Mouse (Mus musculus) T-helper 17 cell (primary cell): ENCODE measurements around the gene Gm47995.
"Not testable (repeated sequence)": the region's sequence is repeated elsewhere in the genome, so short reads cannot be mapped to it uniquely, and the experiment has no call there.

Experiments used
- in situ Hi-C, 2 experiments: fragments of 300-600 bp; cut with MboI, MseI; formaldehyde crosslinking; loops; 1 replicate in 1 of 2; 2 replicates in 1 of 2; pipeline ENCODE4 v1.15.1; 2025; ENCODE audit warnings: high pct_unique_total_duplicates in 2 of 2

The Gm47995 gene

DNA sequence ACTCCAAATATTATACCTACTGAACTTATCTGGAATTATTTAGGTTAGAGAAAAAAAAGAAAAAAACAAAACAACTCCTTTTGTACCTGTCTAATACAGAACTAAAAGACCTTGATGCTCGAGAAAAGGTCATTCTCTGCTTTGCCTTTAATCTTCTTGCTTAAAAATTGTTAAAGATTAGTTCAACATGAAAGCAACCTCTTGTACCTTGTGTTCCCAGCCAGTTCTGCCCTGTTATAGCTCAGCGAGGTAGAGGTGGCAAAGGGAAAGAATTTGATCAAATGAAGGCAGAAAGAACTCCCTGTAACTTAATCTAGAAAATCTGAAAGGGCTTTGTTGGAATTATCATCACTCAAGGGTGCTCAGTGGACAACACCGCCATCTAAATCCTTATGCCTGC, 12.1 kb upstream of the Gm47995 start:
- in situ Hi-C loops, result loop anchor here in 1 of 2 experiments (10.0 kb wide), 1 partner anchor 829 kb away; no protein-coding TSS in a partner anchor

DNA sequence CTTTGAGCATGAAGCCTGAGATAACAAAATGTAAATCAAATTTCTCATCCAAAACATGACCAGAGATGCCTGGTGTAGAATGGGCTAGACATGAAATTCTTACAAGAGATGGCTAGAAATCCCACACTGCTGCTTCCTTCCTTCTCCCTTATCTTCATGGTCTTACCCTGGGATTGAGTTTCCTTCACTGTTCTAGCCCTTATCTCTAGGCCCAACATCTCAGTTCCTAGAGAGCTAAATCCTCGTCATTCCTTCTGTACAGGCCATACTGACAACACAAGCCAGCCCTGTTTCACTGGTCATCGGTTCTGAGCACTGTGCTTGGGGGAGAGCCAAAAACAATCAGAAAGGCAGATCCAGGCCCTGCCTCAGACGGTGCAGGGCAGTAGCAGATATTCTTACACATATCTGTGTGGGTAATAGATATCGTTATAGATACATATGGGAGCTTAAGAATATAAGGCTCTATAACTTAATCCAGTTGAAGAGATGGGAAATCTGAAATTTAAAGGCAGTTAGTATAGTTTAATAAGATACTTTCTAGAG, 11.3 kb upstream of the Gm47995 start:
- in situ Hi-C loops, result loop anchor here in 1 of 2 experiments (10.0 kb wide), 1 partner anchor 828 kb away; no protein-coding TSS in a partner anchor

DNA sequence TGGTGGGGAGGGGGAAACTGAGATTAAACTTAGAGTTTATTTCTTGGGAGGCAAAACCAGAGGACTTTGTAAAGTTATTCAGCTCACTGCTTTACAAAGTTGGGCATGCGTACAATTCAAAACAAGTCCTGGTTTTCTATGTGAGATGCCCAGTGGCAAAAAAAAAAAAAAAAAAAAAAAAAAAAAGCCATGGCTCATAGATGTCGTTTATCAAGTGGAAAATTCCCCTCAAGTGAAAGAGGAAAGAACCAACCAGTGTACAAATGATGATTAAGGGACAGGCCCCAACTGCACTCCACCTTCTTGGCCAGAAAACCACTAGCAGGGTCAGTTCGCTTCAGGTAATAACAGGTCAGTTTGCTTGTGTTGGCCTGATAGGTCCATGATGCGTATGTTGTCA, 9.8 kb upstream of the Gm47995 start:
- in situ Hi-C loops, result loop anchor here in 1 of 2 experiments (10.0 kb wide), 1 partner anchor 826 kb away; no protein-coding TSS in a partner anchor

DNA sequence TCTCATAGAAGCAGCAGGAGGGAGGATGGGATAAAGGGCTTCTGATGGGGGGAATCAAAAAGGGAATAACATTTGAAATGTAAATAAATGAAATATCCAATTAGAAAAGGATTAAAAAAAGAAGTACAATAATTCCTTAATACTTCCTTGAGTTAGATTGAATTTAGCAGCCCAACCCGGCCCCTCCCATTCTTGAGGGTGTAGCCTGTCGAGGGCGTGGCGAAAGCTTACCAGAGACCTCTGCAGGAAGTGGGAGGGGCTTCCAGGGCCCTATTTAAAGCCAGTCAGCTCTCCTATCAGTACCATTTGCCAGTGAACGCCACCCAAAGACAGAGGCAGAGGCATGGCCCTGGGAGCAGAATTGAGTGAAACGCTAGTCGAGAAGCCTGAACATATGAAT, 6.2 kb upstream of the Gm47995 start, which contains the start of gene Gm8947:
Gene Gm8947, plus strand, starts transcription at position 302 of the 400 bp plus-strand sequence.
- in situ Hi-C loops, result not testable (repeated sequence)

DNA sequence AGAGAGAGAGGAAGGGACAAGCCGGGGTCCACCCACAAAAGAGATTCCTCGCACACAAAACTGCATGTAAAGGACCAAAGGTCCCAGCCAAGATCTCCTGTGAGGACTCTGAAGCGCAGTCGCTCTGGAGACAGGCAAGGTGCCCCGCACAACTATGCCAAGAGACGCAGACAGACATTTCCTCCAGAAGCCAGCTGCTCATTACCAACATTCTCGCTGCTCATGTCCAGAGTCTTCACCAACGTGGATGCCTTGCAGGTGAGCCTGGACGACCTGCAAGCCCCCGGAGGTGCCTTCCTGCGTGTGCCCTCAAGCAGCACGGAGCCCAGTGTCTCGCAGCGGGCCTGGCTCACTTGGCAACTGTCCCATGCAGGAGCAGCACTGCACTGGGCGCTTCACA, 5.5 kb upstream of the Gm47995 start:
- in situ Hi-C loops, result not testable (repeated sequence)

DNA sequence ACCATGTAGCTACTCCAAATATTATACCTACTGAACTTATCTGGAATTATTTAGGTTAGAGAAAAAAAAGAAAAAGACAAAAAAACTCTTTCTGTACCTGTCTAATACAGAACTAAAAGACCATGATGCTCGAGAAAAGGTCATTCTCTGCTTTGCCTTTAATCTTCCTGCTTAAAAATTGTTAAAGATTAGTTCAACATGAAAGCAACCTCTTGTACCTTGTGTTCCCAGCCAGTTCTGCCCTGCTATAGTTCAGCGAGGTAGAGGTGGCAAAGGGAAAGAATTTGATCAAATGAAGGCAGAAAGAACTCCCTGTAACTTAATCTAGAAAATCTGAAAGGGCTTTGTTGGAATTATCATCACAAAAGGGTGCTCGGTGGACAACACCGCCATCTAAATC, 2.3 kb upstream of the Gm47995 start:
- in situ Hi-C loops, result not testable (repeated sequence)

DNA sequence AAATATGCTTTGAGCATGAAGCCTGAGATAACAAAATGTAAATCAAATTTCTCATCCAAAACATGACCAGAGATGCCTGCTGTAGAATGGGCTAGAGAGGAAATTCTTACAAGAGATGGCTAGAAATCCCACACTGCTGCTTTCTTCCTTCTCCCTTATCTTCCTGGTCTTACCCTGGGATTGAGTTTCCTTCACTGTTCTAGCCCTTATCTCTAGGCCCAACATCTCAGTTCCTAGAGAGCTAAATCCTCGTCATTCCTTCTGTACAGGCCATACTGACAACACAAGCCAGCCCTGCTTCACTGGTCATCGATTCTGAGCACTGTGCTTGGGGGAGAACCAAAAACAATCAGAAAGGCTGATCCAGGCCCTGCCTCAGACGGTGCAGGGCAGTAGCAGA, 1.6 kb upstream of the Gm47995 start:
- in situ Hi-C loops, result not testable (repeated sequence)

DNA sequence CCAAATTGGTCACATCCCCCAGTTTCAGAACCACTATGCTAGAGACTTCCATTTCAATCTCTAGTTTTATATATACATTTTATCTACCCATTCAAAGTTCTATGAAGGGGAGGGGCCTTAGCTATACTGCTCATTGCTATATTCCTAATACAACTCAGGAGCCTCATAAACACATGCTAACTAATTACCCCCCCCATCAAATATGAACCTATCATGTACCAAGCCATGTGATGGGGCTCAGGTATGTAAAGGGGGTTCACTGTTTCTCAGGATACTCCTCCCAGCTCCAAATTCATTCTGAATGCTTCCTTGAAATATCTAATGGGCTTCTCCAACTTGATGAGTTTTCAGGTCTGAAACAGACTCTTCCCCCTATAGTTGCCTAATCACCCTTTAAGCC, 2.4 kb downstream of the Gm47995 start:
- in situ Hi-C loops, result not testable (repeated sequence)

DNA sequence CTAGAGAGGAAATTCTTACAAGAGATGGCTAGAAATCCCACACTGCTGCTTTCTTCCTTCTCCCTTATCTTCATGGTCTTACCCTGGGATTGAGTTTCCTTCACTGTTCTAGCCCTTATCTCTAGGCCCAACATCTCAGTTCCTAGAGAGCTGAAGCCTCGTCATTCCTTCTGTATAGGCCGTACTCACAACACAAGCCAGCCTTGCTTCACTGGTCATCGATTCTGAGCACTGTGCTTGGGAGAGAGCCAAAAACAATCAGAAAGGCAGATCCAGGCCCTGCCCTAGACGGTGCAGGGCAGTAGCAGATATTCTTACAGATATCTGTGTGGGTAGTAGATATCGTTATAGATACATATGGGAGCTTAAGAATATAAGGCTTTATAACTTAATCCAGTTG, 4.5 kb downstream of the Gm47995 start:
- in situ Hi-C loops, result not testable (repeated sequence)

DNA sequence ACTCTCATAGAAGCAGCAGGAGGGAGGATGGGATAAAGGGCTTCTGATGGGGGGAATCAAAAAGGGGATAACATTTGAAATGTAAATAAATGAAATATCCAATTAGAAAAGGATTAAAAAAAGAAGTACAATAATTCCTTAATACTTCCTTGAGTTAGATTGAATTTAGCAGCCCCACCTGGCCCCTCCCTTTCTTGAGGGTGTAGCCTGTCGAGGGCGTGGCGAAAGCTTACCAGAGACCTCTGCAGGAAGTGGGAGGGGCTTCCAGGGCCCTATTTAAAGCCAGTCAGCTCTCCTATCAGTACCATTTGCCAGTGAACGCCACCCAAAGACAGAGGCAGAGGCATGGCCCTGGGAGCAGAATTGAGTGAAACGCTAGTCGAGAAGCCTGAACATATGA, 5.6 kb downstream of the Gm47995 start, which contains the start of gene 3110040M04Rik:
Gene 3110040M04Rik, plus strand, starts transcription at position 304 of the 400 bp plus-strand sequence.
- in situ Hi-C loops, result not testable (repeated sequence)

DNA sequence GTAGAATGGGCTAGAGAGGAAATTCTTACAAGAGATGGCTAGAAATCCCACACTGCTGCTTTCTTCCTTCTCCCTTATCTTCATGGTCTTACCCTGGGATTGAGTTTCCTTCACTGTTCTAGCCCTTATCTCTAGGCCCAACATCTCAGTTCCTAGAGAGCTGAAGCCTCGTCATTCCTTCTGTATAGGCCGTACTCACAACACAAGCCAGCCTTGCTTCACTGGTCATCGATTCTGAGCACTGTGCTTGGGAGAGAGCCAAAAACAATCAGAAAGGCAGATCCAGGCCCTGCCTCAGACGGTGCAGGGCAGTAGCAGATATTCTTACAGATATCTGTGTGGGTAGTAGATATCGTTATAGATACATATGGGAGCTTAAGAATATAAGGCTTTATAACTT, 10.2 kb downstream of the Gm47995 start:
- in situ Hi-C loops, result not testable (repeated sequence)

DNA sequence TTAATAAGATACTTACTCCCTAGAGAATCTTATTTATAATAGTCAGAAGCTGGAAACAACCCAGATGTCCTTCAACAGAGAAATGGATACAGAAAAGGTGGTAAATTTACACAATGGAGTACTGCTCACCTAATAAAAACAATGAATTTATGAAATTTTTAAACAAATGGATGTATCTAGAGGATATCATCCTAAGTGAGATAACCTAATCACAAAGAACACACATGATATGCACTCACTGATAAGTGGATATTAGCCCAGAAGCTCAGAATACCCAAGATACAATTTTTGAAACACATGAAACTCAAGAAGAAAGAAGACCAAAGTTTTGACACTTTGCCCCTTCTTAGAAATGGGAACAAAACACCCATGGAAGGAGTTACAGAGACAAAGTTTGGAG, 10.7 kb downstream of the Gm47995 start:
- in situ Hi-C loops, result not testable (repeated sequence)

DNA sequence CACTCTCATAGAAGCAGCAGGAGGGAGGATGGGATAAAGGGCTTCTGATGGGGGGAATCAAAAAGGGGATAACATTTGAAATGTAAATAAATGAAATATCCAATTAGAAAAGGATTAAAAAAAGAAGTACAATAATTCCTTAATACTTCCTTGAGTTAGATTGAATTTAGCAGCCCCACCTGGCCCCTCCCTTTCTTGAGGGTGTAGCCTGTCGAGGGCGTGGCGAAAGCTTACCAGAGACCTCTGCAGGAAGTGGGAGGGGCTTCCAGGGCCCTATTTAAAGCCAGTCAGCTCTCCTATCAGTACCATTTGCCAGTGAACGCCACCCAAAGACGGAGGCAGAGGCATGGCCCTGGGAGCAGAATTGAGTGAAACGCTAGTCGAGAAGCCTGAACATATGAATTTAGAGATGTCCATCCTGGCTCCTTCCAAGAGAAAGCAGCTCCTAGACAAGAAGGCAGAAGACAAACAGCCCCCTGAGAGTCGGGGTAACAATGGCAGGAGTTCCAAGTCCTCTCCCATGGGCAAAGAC, 11.6 kb downstream of the Gm47995 start, which contains the start of gene Gm47996:
Gene Gm47996, plus strand, starts transcription at position 308 of the 532 bp plus-strand sequence.
- in situ Hi-C loops, result not testable (repeated sequence)

DNA sequence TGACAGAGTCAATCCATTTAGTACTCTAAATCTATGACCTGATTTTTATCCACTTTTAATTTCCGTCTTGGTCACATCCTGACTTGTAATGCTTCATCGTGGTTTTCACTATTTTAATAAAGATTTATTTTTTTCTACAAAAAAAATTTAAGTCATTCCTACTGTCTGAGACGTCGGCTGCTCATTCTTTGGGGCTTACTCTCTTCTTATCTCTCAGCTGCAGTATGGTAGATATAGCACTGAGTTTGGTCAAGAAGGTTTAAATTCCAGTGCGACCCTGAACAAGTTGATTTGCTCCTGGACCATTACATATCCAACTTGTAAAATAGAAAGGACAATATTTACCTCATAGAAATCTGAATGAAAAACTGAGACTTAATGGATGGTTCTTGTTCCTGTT, 13.4 kb downstream of the Gm47995 start:
- in situ Hi-C loops, result not testable (repeated sequence)

DNA sequence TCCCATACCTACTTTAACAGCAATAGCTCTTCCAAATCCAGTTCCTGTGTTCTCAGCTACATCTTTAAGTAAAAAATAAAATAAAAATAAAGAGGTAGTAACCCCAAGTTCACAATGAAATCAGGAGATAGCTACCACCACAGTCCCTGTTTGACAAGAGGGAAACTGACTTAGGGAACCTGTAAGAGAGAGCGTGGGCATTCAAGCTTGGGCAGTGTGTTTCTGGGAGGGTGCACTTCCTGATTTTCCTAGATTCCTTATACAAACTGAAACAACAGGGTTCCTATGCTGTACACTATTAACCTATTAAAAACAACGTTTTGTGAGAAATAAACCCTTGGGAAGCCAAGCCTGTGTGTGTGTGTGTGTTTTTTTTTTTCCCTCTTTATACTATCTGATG, 16.6 kb downstream of the Gm47995 start:
- in situ Hi-C loops, result no loop called here

DNA sequence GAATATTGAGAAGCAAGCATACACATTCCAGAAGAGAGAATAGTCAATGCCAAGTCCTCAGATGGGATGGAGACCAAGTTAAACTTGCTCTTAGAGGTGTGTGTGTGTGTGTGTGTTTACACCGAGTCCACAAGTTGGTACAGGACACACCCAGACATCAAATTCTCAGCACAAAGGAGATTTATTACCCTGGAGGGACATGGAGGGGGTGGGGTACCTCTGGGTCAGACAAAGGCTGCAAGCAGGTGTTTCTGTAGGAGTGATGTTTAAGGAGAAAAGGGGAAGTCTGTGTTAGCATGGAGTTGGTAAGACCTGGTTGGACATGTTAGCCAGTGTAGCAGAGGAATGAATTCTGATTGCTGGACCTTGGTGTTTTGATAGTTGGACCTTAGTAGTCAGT, 17.7 kb downstream of the Gm47995 start:
- in situ Hi-C loops, result no loop called here

DNA sequence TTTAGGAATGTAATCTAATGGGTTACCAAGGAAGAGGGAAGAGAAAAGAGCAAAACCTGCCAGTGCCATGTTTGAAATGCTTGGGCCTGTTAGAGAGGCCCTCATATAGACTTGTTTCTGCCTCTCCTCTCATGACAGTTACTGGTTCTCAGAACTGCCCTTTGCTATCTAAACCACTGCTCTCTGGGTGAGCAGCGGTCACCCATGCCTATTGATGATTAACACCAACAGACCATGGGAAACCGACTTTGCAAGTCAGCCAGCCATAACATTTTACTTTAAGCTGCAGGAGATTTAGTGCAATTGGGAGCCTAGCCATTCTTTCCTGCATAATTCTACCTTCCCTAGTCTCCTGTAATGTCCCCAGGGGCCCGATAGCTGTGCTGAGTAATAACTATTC, 18.2 kb downstream of the Gm47995 start:
- in situ Hi-C loops, result no loop called here

DNA sequence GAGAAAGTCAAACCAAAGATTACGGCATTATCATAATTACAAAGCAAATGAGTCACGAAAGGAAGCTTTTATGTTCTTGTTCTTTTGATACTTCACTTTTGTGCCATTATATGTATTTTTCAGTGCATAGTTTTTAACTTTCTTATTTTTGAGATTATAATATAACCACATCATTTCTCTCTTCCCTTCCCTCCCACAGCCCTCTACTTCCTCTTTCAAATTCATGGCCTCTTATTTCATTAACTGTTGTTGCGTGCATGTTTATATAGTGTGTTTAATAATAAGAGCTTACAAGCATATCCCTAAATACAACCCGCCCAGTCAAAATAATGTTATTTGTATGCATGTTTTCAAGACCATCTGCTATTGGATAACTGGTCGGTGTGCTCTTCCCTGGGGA, 20.8 kb downstream of the Gm47995 start:
- in situ Hi-C loops, result no loop called here

DNA sequence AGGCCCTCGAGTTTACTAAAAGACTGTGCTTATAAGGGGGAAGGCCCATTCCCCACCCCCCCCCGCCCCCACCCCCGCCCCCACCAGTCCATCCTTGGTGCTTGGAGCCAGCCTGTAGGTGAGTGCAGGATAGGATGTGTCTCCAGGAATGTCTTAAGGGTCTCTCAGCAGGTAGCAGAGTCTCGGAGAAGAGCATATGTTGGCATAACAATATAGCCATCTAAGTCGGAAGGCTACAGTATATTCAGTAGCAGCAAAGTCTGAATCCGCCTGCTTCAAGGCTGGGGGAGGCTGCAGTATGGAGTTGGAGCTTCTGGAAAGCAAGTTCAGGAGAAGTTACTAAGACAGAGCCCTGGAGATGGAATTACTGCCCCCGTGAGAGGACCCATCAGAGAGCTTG, 21.9 kb downstream of the Gm47995 start:
- in situ Hi-C loops, result no loop called here

DNA sequence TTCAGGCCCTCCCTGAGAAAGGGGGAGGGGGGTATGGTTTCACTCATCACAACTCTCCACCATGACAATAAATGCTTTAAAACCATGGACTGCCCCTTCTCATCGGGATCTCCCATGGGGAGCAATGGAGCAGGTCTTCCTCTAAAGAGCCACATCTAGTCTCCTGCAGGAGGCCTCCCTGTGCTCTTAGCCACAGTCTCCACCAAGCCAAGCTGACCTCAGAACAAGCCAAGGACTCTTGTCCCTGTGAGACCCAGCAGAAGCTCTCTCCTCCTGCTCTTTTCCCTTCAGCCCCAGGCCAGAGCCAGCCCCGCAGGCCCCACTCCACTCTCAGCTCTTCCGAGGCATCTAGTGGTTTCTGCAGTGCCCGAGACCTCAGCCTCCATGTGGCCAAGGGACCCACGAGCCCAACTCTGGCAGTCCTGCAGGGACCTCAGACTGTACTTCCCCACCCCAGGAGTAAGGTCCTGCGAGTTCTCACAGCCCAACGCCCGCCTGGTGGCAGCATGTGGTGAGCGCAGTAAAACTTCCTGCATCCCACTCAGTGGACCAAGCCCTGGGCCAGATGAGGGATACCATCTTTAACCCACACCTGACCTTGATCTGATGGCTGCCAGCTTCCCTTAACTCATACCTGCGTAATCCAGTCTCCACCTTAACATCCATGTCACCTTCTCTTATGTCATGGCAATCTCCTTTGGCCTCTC, 24.5 kb downstream of the Gm47995 start:
- in situ Hi-C loops, result no loop called here

DNA sequence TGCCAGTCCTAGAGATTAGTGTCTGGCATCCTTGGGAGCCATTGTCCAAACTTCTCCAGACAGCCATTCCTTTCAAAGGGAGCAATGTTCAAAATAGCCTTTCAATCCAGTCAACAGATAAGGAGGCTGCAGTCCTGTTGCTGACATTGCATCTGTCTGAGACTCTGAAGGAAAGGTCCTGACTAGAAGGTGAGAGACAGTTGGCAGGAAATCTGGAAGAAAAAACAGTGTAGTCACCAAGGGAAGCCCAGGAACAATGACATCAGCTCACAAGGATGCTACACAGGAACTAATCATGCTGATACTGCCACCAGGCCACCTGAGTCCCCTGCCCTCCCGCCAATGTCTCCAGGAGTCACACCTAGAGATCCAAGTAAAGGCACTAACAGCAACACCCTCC, 25.1 kb downstream of the Gm47995 start:
- in situ Hi-C loops, result no loop called here

DNA sequence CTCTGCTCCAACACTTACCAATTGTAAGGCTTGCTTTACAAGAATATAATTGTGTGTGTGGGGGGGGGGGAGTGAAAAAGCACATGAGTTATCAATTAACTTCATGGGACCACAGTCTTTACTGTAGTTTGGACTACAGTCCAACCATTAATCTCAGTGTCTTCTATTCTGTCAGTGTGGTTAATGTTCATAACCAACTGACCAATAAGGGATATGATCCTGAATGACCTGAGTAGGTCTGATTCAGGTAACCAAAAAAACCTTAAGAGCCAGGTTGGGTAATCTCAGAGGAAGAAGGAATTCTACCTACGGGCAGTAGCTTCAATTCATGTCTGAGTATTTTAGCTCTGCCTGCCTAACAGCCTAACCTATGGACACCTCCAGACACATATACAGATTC, 26.3 kb downstream of the Gm47995 start:
- in situ Hi-C loops, result no loop called here

DNA sequence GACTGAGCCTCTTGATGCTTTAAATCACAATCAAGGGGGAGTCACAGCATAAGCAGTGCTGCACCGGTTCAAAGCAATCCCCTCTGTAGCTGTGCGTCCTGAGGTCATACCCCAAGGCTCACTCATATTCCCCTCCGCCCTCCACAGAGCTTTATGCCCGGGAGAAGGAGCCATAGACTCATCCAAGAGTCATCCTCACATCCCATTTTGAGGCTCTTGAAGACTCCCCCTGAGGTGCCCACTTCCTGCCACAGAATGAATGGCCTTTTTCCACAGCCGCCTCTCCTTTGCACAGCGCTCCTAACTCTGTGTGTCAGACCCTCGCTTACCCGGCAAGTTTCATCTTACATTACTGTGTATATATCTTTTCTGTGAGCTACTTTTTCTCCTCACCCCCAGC, 29.3 kb downstream of the Gm47995 start:
- in situ Hi-C loops, result no loop called here
